ENCODE assay signal across 27 mouse cellular contexts in the genomic region with DNA sequence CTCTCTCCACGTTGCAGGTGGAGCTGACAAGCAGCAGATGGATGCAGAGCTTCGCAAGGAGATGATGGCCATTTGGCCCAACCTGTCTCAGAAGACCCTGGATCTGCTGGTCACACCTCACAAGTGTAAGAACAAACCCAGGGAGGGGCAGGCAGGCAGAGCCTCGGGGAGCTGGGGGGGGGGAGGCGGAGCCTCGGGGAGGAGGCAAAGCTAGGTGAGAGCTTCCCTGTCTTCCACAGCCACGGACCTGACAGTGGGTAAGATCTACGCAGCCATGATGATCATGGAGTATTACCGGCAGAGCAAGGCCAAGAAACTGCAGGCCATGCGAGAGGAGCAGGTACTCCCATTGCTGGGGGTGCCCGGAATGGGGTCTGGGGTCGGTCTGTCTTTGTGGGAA.
"Had no signal": no experiment of that assay in that cellular context is flagged by ENCODE, and none has a peak within 500 bp of the region (broad histone marks: within the 10 kb centered on the region; RNA-seq: fewer than 3 reads in every experiment).

No protein-coding gene starts in this region.

- DNase-seq: gastrocnemius, adult 2 months; gastrocnemius, postnatal 10 days; gastrocnemius, postnatal 36 days; heart, adult 11 months; heart, postnatal 10 days; heart, postnatal 4 days; kidney, adult 11 months; kidney, adult 8-10 months; kidney, postnatal 10 days; kidney, postnatal 25 days; kidney, postnatal 4 days; liver; liver, embryonic 13.5 days; liver, postnatal 0 days had no signal

- H3K4me3 ChIP-seq: gastrocnemius, adult 2 months; heart, embryonic 10.5 days; heart, embryonic 12.5 days; hindbrain, embryonic 10.5 days; hindbrain, embryonic 13.5 days; hindbrain, embryonic 15.5 days; layer of hippocampus, adult 2 months; left cerebral cortex, adult 2 months; limb, embryonic 10.5 days; limb, embryonic 12.5 days; liver, embryonic 13.5 days; liver, embryonic 15.5 days had no signal

- ATAC-seq: hindbrain, postnatal 0 days; intestine, embryonic 16.5 days; liver, postnatal 0 days had no signal

- H3K27me3 ChIP-seq: hindbrain, embryonic 13.5 days; hindbrain, embryonic 15.5 days; limb, embryonic 12.5 days; liver, embryonic 13.5 days had no signal

- H3K4me1 ChIP-seq: liver, embryonic 13.5 days; liver, embryonic 15.5 days had no signal

- H3K9me3 ChIP-seq: heart, embryonic 10.5 days; heart, embryonic 12.5 days; hindbrain, embryonic 10.5 days; hindbrain, embryonic 13.5 days; hindbrain, embryonic 15.5 days; limb, embryonic 10.5 days; limb, embryonic 12.5 days; liver, embryonic 13.5 days; liver, embryonic 15.5 days had no signal

- H3K36me3 ChIP-seq: heart, embryonic 10.5 days; heart, embryonic 12.5 days; limb, embryonic 10.5 days; limb, embryonic 12.5 days; liver, embryonic 13.5 days; liver, embryonic 15.5 days had no signal

- H3K27ac ChIP-seq: gastrocnemius, adult 2 months; heart, embryonic 10.5 days; hindbrain, embryonic 10.5 days; hindbrain, embryonic 13.5 days; hindbrain, embryonic 15.5 days; hindbrain, postnatal 0 days; layer of hippocampus, adult 2 months; left cerebral cortex, adult 2 months; limb, embryonic 10.5 days; limb, embryonic 12.5 days; liver, embryonic 13.5 days; liver, embryonic 15.5 days had no signal

- H3K9ac ChIP-seq: heart, embryonic 12.5 days; hindbrain, embryonic 13.5 days; hindbrain, embryonic 15.5 days; limb, embryonic 12.5 days; liver, embryonic 13.5 days; liver, embryonic 15.5 days; liver, postnatal 0 days had no signal

- H3K4me2 ChIP-seq: heart, embryonic 12.5 days; hindbrain, embryonic 13.5 days; hindbrain, embryonic 15.5 days; limb, embryonic 12.5 days; liver, embryonic 11.5 days; liver, embryonic 13.5 days; liver, embryonic 15.5 days had no signal
